Mouse (Mus musculus) right cerebral cortex, postnatal 10 days (tissue): ENCODE data around the gene Zfp971.
"Not testable (repeated sequence)": the region's sequence is repeated elsewhere in the genome, so short reads cannot be mapped to it uniquely, and the experiment has no call there.

Experiments used
- DNase-seq, 2 experiments: peaks; one replicate each; pipeline ENCODE4 v3.0.0; 2021; ENCODE audit warnings: low spot score in 2 of 2

Gene Zfp971

DNA sequence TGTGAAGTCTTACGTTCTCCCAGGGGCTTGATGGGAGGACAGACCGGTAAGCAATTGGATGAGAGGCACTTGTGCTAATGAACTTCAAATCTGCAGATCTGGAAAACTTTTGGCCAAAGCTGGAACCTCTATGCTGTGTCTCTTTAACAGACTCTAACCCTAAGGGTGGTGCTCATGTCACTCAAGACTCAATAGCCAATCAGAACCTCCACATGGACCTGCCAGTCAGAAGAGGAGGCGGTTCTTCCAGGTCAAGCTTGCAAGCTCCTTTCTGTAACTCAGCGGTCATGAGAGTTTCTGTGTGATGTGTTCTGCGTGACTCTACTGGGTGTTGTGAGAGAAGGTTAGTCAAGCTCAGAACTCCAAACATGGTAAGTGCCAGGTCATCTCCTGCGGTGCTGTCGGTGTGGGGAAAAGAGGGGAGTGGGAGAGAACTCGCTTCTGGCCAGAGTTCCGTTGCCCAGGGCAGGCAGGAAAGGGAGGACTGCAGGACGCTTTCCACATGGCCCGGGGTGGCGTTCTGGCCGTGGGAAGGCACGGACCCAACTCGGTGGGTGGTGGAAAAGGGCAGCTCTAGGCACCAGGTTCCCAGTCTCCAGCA is at the start of gene Zfp971:
Gene Zfp971, plus strand, starts transcription at position 274 of the 601 bp plus-strand sequence.
- peak; percentile 39 to 72 for DNase-seq

DNA sequence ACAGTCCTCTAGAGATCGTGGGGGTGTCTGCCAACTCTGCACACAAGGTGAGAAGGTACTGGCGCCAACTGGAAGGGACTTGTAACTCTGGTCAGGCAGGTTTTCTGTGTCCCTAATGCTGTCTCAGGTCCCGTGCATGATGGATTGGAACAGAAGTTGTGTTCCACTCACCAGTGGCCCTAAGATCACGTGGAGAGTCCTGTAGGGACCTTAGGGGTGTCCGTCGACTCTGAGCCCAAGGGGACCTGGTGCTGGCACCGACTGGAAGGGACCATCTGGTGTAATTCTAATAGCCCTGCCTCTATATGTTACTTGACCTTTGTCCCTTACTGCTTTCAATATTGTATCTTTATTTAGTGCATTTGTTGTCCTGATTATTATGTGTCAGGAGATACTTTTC is 48.3 kb upstream of the Zfp971 start:
- DNase-seq = not testable (repeated sequence)

DNA sequence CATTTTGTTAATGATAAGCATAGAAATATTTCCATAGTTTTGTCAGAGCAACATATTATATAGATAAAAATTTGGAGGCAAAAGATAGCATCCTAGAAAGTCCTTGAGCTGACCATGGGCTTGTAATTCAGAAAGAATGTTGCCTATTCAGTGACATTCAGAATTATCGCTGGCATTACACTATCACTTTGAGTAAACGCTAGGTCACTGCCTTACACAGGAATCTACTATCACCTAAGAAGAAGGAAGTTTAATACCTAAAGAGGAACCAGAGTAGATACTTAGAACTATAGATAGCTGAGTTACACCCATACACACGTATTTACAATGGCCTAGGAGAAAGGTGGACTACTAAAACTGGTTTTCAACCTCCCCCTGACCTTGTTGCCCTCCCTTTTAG is 3.6 kb upstream of the Zfp971 start:
- not testable (repeated sequence) for DNase-seq

DNA sequence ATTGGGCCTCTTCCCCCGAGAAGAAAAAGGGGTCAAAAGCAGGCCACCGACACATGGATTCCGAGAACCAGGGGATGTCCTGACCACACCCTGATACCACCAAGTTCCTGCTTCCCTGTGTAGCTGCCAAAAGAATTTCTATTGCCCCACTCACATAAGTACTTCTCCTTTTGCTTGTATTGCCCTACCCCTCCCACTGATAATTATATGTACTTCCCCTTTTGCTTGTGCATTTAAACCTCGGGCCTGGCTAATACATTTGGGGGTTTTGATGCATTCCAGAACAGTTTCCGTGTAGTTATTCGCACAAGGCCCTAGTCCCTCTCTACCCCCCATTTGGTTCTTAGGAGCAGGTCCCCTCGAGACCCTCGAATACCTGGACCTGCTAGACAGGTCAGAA is 2.3 kb upstream of the Zfp971 start:
- not testable (repeated sequence) for DNase-seq

DNA sequence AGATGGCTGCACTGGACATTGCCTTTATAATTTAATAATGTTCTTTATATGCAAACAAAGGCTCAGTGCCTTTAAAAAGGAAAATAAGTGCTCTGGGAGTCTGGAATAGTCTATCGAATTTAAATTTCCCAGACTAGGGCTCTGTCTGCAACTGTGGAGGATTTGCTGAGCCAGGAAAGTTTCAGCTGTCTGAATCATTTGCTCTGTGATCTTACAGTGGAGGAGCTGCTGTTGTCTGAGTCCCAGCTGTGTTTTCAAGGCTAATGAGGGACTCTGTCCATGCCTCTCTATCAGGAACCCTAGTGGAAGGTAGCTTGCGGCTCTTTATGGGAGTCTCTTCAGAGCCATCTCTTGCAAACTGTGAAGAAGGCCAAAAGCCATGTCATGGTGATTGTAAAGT is 777 bp downstream of the Zfp971 start:
- not testable (repeated sequence) for DNase-seq

DNA sequence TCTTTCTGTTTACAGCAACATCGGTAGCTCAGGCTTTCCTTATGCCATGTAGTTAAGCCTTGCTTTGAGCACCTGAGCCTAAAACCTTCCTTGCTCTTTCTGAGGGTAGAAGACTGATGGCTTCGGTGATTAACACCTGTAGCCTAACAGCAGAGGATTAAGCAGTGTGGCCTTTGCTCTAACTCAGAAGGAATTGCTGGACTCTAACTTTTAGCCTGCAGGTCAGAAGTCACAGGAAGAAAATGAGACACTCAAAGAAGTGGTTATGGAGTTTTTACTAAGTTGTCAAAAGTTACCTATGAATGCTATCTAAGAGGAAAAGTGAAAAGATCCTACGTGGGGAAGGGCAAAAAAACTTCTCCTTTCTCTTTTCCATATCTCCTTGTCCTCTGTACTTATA is 4.5 kb downstream of the Zfp971 start:
- DNase-seq = not testable (repeated sequence)

DNA sequence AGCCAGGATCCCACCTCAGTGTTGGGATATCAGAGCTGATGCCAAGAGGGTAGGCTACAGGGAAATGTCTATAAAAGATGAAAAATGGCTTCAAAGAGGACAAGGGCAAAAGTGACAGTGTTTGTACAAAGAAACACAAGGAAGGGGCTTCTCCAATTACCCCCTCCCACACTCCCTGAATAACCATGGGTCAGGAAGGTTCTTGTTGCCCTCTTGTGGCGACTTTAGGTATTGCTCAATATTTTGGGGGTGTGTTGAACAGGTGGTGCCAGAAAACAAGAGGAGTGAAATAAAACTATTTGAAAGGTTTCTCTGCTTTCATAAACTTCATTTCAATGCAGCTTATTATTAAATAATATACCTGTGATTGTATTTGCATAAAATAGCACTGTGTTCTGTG is 35.1 kb downstream of the Zfp971 start:
- DNase-seq = peak in 1 of 2 experiments; percentile 51

DNA sequence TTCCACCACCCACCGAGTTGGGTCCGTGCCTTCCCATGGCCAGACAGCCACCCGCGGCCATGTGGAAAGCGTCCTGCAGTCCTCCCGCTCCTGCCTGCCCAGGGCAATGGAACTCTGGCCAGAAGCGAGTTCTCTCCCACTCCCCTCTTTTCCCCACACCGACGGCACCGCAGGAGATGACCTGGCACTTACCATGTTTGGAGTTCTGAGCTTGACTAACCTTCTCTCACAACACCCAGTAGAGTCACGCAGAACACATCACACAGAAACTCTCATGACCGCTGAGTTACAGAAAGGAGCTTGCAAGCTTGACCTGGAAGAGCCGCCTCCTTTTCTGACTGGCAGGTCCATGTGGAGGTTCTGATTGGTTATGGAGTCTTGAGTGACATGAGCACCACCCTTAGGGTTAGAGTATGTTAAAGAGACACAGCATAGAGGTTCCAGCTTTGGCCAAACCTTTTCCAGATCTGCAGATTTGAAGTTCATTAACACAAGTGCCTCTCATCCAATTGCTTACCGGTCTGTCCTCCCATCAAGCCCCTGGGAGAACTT is 55.2 kb downstream of the Zfp971 start, which contains the start of gene Zfp931:
Gene Zfp931, minus strand, starts transcription at position 311 of the 552 bp plus-strand sequence.
- DNase-seq = not testable (repeated sequence)
